Mouse (Mus musculus): ENCODE measurements at regions not wholly inside any gene's neighbourhood (a gene's known extent, or its start where the extent isn't known, plus 50 kb on each side); places are given as distances from the start of the nearest gene placed in this dataset.

- in situ Hi-C loops (cut with MboI; ENCODE audit: low pct_unique_long_range_greater_than_20kb) = loop anchor here (25.0 kb wide), 1 partner anchor 1103 kb away; no protein-coding TSS in a partner anchor
- ChIA-PET CTCF (interaction anchor here (0.9 to 3.1 kb wide), 8 partner anchors 14 to 961 kb away, joined by 3 to 14 read pairs (median 4); no protein-coding TSS in a partner anchor), POLR2A (interaction anchor here (0.6 to 0.7 kb wide), 2 partner anchors 522 to 928 kb away, joined by 3 to 4 read pairs; no protein-coding TSS in a partner anchor)
- peaks cover 12% of the 10 kb centered on the region for H3K27me3 ChIP-seq
- ATAC-seq = no peak
- DNase-seq (ENCODE audit: low read depth, low spot score) = no peak
- TF ChIP-seq CTCF (IDR thresholded peaks at IDR 0.05) = peak; percentile 62
Observed at GRCm38 (mm10) chr19:60340234-60340633, 113.7 kb upstream of the Fam204a start.

- ATAC-seq (no peak), DNase-seq (ENCODE audit: low read depth, low spot score) (no peak)
- ChIA-PET CTCF (interaction anchor here (0.8 kb wide), 1 partner anchor 23 kb away, joined by 3 read pairs; no protein-coding TSS in a partner anchor), POLR2A (no interaction called here)
- peaks cover 12% of the 10 kb centered on the region for H3K27me3 ChIP-seq
- TF ChIP-seq CTCF (IDR thresholded peaks at IDR 0.05) = no peak
- in situ Hi-C loops (cut with MboI; ENCODE audit: low pct_unique_long_range_greater_than_20kb) = loop anchor here (25.0 kb wide), 1 partner anchor 1097 kb away; no protein-coding TSS in a partner anchor
Observed at GRCm38 (mm10) chr19:60334521-60334920, 108.0 kb upstream of the Fam204a start.

- ChIA-PET CTCF (interaction anchor here (1.4 to 1.7 kb wide), 2 partner anchors 8 to 10 kb away, joined by 4 to 5 read pairs; no protein-coding TSS in a partner anchor), POLR2A (no interaction called here)
- no peak for TF ChIP-seq CTCF (IDR thresholded peaks at IDR 0.05)
- in situ Hi-C loops (cut with MboI; ENCODE audit: low pct_unique_long_range_greater_than_20kb) = loop anchor here (25.0 kb wide), 1 partner anchor 1091 kb away; no protein-coding TSS in a partner anchor
- H3K27me3 ChIP-seq = peaks cover 36% of the 10 kb centered on the region
- no peak for DNase-seq (ENCODE audit: low read depth, low spot score)
- ATAC-seq = no peak
Observed at GRCm38 (mm10) chr19:60328295-60328694, 101.8 kb upstream of the Fam204a start.

- TF ChIP-seq CTCF (IDR thresholded peaks at IDR 0.05) = no peak
- POLR2A ChIA-PET = no interaction called here
- DNase-seq (ENCODE audit: low read depth, low spot score) (no peak), ATAC-seq (no peak)
- in situ Hi-C loops (cut with MboI; ENCODE audit: low pct_unique_long_range_greater_than_20kb) = loop anchor here (25.0 kb wide), 1 partner anchor 1088 kb away; no protein-coding TSS in a partner anchor
- peaks cover 63% of the 10 kb centered on the region for H3K27me3 ChIP-seq
- CTCF ChIA-PET = interaction anchor here (1.3 kb wide), 1 partner anchor 15 kb away, joined by 5 read pairs; no protein-coding TSS in a partner anchor
Observed at GRCm38 (mm10) chr19:60325612-60326011, 99.1 kb upstream of the Fam204a start.

GRCm38 (mm10) chr19:60325112-60325511, 98.6 kb upstream of the Fam204a start:
- TF ChIP-seq CTCF (IDR thresholded peaks at IDR 0.05) = no peak
- ChIA-PET CTCF (interaction anchor here (1.3 kb wide), 1 partner anchor 15 kb away, joined by 5 read pairs; no protein-coding TSS in a partner anchor), POLR2A (interaction anchor here (0.5 kb wide), 1 partner anchor 539 kb away, joined by 3 read pairs; no protein-coding TSS in a partner anchor)
- no peak for DNase-seq (ENCODE audit: low read depth, low spot score)
- in situ Hi-C loops (cut with MboI; ENCODE audit: low pct_unique_long_range_greater_than_20kb) = loop anchor here (25.0 kb wide), 1 partner anchor 1088 kb away; no protein-coding TSS in a partner anchor
- peaks cover 65% of the 10 kb centered on the region for H3K27me3 ChIP-seq
- ATAC-seq = no peak

GRCm38 (mm10) chr19:60310591-60310990, 84.1 kb upstream of the Fam204a start:
- ATAC-seq (peak; percentile 57), DNase-seq (ENCODE audit: low read depth, low spot score) (peak; percentile 13)
- peaks cover 30% of the 10 kb centered on the region for H3K27me3 ChIP-seq
- in situ Hi-C loops (cut with MboI; ENCODE audit: low pct_unique_long_range_greater_than_20kb) = loop anchor here (5.0 kb wide), 2 partner anchors 163 to 918 kb away; no protein-coding TSS in a partner anchor
- POLR2A ChIA-PET = interaction anchor here (0.6 kb wide), 1 partner anchor 720 kb away, joined by 3 read pairs; no protein-coding TSS in a partner anchor
- CTCF ChIA-PET = interaction anchor here (0.9 to 3.0 kb wide), 20 partner anchors 9 to 1071 kb away, joined by 3 to 14 read pairs (median 5); no protein-coding TSS in a partner anchor
- peak; percentile 86 for TF ChIP-seq CTCF (IDR thresholded peaks at IDR 0.05)

GRCm38 (mm10) chr19:60302371-60302770, 75.9 kb upstream of the Fam204a start:
- no peak for ATAC-seq
- ChIA-PET CTCF (interaction anchor here (1.7 kb wide), 1 partner anchor 8 kb away, joined by 7 read pairs; no protein-coding TSS in a partner anchor), POLR2A (no interaction called here)
- no peak for TF ChIP-seq CTCF (IDR thresholded peaks at IDR 0.05)
- in situ Hi-C loops (cut with MboI; ENCODE audit: low pct_unique_long_range_greater_than_20kb) = no loop called here
- DNase-seq (ENCODE audit: low read depth, low spot score) = no peak
- peaks cover 35% of the 10 kb centered on the region for H3K27me3 ChIP-seq

- ATAC-seq (no peak), DNase-seq (ENCODE audit: low read depth, low spot score) (no peak)
- ChIA-PET POLR2A (no interaction called here), CTCF (interaction anchor here (1.7 kb wide), 1 partner anchor 10 kb away, joined by 7 read pairs; no protein-coding TSS in a partner anchor)
- H3K27me3 ChIP-seq = peaks cover 31% of the 10 kb centered on the region
- in situ Hi-C loops (cut with MboI; ENCODE audit: low pct_unique_long_range_greater_than_20kb) = no loop called here
- no peak for TF ChIP-seq CTCF (IDR thresholded peaks at IDR 0.05)
Observed at GRCm38 (mm10) chr19:60300891-60301290, 74.4 kb upstream of the Fam204a start.

GRCm38 (mm10) chr19:60290244-60290643, 63.7 kb upstream of the Fam204a start:
- no peak for DNase-seq (ENCODE audit: low read depth, low spot score)
- ChIA-PET CTCF (no interaction called here), POLR2A (no interaction called here)
- no peak for ATAC-seq
- H3K27me3 ChIP-seq = peaks cover 37% of the 10 kb centered on the region
- TF ChIP-seq CTCF (IDR thresholded peaks at IDR 0.05) = no peak
- in situ Hi-C loops (cut with MboI; ENCODE audit: low pct_unique_long_range_greater_than_20kb) = no loop called here

- ATAC-seq = no peak
- ChIA-PET POLR2A (no interaction called here), CTCF (no interaction called here)
- in situ Hi-C loops (cut with MboI; ENCODE audit: low pct_unique_long_range_greater_than_20kb) = no loop called here
- no peak for DNase-seq (ENCODE audit: low read depth, low spot score)
- peaks cover 58% of the 10 kb centered on the region for H3K27me3 ChIP-seq
- TF ChIP-seq CTCF (IDR thresholded peaks at IDR 0.05) = no peak
Observed at GRCm38 (mm10) chr19:60286810-60287396, 60.4 kb upstream of the Fam204a start.

- ATAC-seq = no peak
Observed at GRCm38 (mm10) chr19:60284901-60285300, 58.4 kb upstream of the Fam204a start.

More at GRCm38 (mm10) chr19:60284901-60285300, 58.4 kb upstream of the Fam204a start:
- TF ChIP-seq CTCF (IDR thresholded peaks at IDR 0.05) = no peak
- DNase-seq (ENCODE audit: low read depth, low spot score) = no peak
- ChIA-PET CTCF (interaction anchor here (1.3 to 1.4 kb wide), 2 partner anchors 24 to 26 kb away, joined by 4 to 5 read pairs; no protein-coding TSS in a partner anchor), POLR2A (interaction anchor here (1.4 kb wide), 1 partner anchor 10 kb away, joined by 3 read pairs; no protein-coding TSS in a partner anchor)
- in situ Hi-C loops (cut with MboI; ENCODE audit: low pct_unique_long_range_greater_than_20kb) = no loop called here
- H3K27me3 ChIP-seq = peaks cover 69% of the 10 kb centered on the region

Data from Patski (cell line).